Mouse (Mus musculus): ENCODE measurements around the gene Gm11042.

Gm11042 gene

GRCm38 (mm10) chr12:74316344-74316973, at the start of gene Gm11042:
Gene Gm11042 (minus strand): TSS chr12:74316394.
- DNase-seq (ENCODE audit: low spot score in 2 of 2): no peak

GRCm38 (mm10) chr12:74364477-74364876, 48.3 kb upstream of the Gm11042 start:
- no peak for DNase-seq (ENCODE audit: low spot score in 2 of 2)

- DNase-seq (ENCODE audit: low spot score in 2 of 2): peak; percentile 16 to 55
Observed at GRCm38 (mm10) chr12:74363076-74363475, 46.9 kb upstream of the Gm11042 start.

- DNase-seq (ENCODE audit: low spot score in 2 of 2): no peak
Observed at GRCm38 (mm10) chr12:74362453-74362852, 46.3 kb upstream of the Gm11042 start.

GRCm38 (mm10) chr12:74359791-74360190, 43.6 kb upstream of the Gm11042 start:
- DNase-seq (ENCODE audit: low spot score in 2 of 2): no peak

- DNase-seq (ENCODE audit: low spot score in 2 of 2): no peak
Observed at GRCm38 (mm10) chr12:74357806-74358205, 41.6 kb upstream of the Gm11042 start.

- no peak for DNase-seq (ENCODE audit: low spot score in 2 of 2)
Observed at GRCm38 (mm10) chr12:74342720-74343119, 26.5 kb upstream of the Gm11042 start.

GRCm38 (mm10) chr12:74340070-74340469, 23.9 kb upstream of the Gm11042 start:
- no peak for DNase-seq (ENCODE audit: low spot score in 2 of 2)

- DNase-seq (ENCODE audit: low spot score in 2 of 2): no peak
Observed at GRCm38 (mm10) chr12:74333706-74334105, 17.5 kb upstream of the Gm11042 start.

GRCm38 (mm10) chr12:74333016-74333415, 16.8 kb upstream of the Gm11042 start:
- peak; percentile 77 to 86 for DNase-seq (ENCODE audit: low spot score in 2 of 2)

- peak; percentile 42 to 59 for DNase-seq (ENCODE audit: low spot score in 2 of 2)
Observed at GRCm38 (mm10) chr12:74329759-74330158, 13.6 kb upstream of the Gm11042 start.

GRCm38 (mm10) chr12:74326644-74327043, 10.4 kb upstream of the Gm11042 start:
- DNase-seq (ENCODE audit: low spot score in 2 of 2): peak in 1 of 2 experiments; percentile 50

GRCm38 (mm10) chr12:74321981-74322380, 5.8 kb upstream of the Gm11042 start:
- no peak for DNase-seq (ENCODE audit: low spot score in 2 of 2)

GRCm38 (mm10) chr12:74320318-74320717, 4.1 kb upstream of the Gm11042 start:
- peak; percentile 72 to 81 for DNase-seq (ENCODE audit: low spot score in 2 of 2)

GRCm38 (mm10) chr12:74316989-74317759, 980 bp upstream of the Gm11042 start:
- peak; percentile 74 to 75 for DNase-seq (ENCODE audit: low spot score in 2 of 2)

- no peak for DNase-seq (ENCODE audit: low spot score in 2 of 2)
Observed at GRCm38 (mm10) chr12:74315221-74315620, 973 bp downstream of the Gm11042 start.

GRCm38 (mm10) chr12:74312611-74313010, 3.6 kb downstream of the Gm11042 start:
- no peak for DNase-seq (ENCODE audit: low spot score in 2 of 2)

- DNase-seq (ENCODE audit: low spot score in 2 of 2): peak in 1 of 2 experiments; percentile 71
Observed at GRCm38 (mm10) chr12:74303418-74304294, 12.5 kb downstream of the Gm11042 start.

GRCm38 (mm10) chr12:74301559-74301958, 14.6 kb downstream of the Gm11042 start:
- DNase-seq (ENCODE audit: low spot score in 2 of 2): no peak

- no peak for DNase-seq (ENCODE audit: low spot score in 2 of 2)
Observed at GRCm38 (mm10) chr12:74296374-74296773, 19.8 kb downstream of the Gm11042 start.

GRCm38 (mm10) chr12:74293624-74294023, 22.6 kb downstream of the Gm11042 start:
- DNase-seq (ENCODE audit: low spot score in 2 of 2): peak; percentile 66 to 79

- DNase-seq (ENCODE audit: low spot score in 2 of 2): no peak
Observed at GRCm38 (mm10) chr12:74290983-74291382, 25.2 kb downstream of the Gm11042 start.

All from frontal cortex, postnatal 36 days (tissue).